Mouse (Mus musculus) WW6 (cell line): ENCODE measurements around the gene Tspan18.

Experiments used
- DNase-seq: peaks from one replicate; pipeline ENCODE4 v3.0.0-alpha.2; 2013; ENCODE audit warnings: low read depth, low spot score

The Tspan18 gene

GRCm38 (mm10) chr2:93333817-93334731 lies at the start of gene Tspan18:
TSS of gene Tspan18 (minus strand) at chr2:93334505.
- peak; percentile 22 for DNase-seq

GRCm38 (mm10) chr2:93383831-93384230 lies 49.5 kb upstream of the Tspan18 start:
- no peak for DNase-seq

- no peak for DNase-seq
Observed at GRCm38 (mm10) chr2:93380680-93381089, 46.4 kb upstream of the Tspan18 start.

- no peak for DNase-seq
Observed at GRCm38 (mm10) chr2:93377797-93378196, 43.5 kb upstream of the Tspan18 start.

- no peak for DNase-seq
Observed at GRCm38 (mm10) chr2:93377157-93377556, 42.9 kb upstream of the Tspan18 start.

DNA sequence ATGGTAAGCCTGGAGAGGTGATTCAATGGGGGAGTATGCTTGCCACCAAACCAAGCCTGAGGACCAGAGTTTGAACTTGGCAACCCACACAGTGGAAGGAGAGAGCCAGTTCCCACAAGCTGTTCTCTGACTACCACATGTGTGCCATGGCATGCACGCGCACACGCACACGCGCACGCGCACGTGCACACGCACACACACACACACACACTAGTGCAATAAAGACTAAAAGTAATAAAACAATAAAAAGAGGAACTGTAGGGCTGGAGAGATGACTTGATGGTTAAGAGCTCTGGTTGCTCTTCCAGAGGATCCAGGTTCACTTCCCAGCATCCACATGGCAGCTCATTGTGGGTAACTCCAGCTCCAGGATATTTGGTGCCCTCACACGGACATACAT lies 38.6 kb upstream of the Tspan18 start:
- no peak for DNase-seq

- DNase-seq = no peak
Observed at GRCm38 (mm10) chr2:93372097-93372571, 37.8 kb upstream of the Tspan18 start.

- no peak for DNase-seq
Observed at GRCm38 (mm10) chr2:93368954-93369353, 34.6 kb upstream of the Tspan18 start.

GRCm38 (mm10) chr2:93367962-93368361 lies 33.7 kb upstream of the Tspan18 start:
- no peak for DNase-seq

GRCm38 (mm10) chr2:93365411-93365810 lies 31.1 kb upstream of the Tspan18 start:
- DNase-seq = no peak

GRCm38 (mm10) chr2:93364951-93365350 lies 30.6 kb upstream of the Tspan18 start:
- no peak for DNase-seq

DNA sequence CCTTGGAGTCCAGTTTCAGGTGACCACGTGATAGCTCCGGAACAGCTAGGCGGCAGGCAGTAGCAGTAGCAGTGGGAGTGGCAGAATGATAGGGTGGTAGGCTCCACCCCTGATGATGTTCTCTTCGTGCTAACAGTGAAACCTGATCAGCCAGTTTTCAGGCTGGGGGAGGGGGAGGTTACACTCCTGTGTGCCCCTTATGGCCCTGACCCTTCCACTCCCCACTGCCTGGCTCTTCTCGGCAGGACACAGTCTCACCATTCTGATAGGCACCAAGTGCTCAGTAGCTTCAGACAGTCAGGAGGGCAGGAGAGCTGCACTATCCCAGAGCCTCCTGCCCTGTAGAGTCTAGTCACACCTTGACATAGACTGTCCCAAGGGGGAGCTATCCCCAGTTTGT lies 27.1 kb upstream of the Tspan18 start:
- DNase-seq = no peak

DNA sequence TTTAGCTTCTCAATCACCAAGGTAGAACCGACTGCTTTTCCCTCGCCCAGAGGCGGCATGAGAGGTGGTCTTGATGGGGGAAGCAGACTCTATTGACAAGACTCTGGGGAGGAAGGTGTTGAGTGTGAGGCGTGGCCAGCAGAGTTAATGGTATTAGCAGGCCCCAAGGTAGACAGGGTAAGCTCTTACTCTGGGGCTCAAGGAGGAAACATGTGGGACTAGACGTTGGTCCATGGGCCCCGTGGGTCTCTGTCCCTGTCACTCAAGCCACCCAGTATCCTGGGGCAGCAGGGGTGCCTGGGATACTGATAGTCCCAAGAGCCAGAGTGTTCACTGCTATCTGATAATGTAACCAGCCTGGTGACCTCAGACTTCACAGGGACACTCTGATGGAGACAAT lies 26.0 kb upstream of the Tspan18 start:
- DNase-seq = no peak

DNA sequence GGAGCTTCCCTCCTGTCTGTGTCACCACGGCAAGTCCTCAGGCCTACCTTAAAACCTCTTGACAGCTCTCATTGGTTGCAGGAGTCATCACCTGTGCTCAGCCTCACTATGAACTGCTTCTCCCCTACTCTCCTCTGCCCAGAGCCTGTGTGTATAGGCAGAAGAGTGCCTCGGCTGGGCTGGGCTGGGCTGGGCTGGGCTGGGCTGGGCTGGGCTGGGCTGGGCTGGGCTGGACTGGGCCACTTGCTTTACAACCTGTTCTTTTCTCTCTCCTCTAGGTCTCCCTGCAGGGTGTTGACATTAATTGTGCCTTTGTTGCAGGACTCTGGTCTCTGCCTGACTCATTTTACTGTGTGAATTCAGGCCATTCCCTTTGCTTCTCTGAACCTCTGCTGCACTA lies 23.1 kb upstream of the Tspan18 start:
- DNase-seq = no peak

DNA sequence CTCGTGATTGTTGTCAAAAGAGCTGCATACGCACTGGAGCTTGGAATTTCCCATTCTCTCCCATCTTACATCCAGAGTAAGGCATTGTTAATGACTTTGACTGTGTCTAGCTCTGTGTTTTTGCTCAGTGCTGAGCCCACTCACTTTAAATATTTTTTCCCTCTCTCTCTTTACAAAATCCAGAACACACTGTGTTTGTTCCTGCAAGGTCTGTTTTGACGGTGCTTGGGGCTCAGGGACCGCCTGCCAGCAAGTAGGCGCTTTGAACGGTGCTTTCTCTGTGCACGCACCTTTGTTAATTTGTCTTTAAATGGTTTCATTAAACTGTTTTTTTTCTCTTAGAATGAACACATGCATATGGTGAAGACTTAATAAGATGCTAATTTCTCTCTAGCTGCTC lies 21.5 kb upstream of the Tspan18 start:
- DNase-seq = no peak

GRCm38 (mm10) chr2:93354621-93355020 lies 20.3 kb upstream of the Tspan18 start:
- no peak for DNase-seq

DNA sequence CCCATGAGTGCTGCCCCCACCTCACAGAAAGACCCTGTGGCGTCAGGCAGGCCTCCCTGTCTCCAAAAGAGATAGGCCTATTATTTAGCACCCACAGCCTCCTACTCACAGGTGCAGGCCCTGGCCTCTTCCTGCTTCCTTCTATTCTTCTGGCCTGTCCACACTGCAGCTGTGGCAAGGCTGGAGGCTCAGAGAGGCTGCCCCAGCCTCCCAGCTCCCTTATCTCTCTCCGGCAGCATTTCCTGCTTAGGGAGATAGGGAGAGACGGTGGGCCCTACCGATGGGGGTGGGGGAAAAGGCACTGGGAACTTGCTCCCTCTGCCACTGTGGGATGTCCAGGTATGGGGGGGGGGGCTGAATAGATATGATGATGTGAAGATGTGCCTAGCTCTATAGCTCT lies 19.4 kb upstream of the Tspan18 start:
- DNase-seq = no peak

- DNase-seq = no peak
Observed at GRCm38 (mm10) chr2:93352915-93353685, 18.8 kb upstream of the Tspan18 start.

DNA sequence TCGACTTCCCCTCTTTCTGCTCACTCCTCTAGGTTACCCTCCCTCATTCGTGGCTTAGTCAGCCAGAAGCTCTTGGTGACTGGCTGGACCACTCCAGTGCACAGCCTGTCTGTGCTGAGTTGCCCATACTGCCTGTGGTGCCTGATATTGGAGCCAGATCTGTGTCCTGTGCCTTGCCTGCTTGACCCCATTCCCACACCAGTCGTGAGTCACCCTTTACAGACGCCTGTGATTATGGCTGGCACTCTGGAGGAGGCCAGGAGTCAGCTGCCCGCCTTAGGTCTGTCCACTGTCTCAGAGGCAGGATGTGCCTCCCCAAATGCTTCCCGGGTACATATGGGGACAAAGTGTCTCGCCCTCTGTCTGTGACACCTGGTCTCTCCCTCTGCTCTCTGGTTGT lies 17.0 kb upstream of the Tspan18 start:
- DNase-seq = no peak

DNA sequence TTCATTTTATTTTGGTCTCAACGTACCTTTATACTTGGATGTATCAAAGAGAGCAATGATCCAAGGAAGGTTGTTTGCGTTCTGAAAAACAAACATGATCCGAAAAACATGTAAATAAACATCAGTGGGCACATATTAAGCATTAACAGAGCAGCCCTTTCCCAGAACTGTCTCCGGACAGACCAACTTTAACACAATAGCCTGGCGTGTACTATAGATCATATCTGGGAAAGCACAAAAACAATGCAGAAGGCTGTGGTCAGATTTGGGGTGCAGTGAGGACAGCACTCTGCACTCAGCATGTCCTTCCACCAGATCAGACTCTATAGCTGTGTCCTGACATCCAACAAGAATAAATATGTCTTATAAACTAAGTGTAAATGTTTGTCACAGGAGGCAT lies 12.7 kb upstream of the Tspan18 start:
- no peak for DNase-seq

GRCm38 (mm10) chr2:93346609-93347008 lies 12.3 kb upstream of the Tspan18 start:
- no peak for DNase-seq

GRCm38 (mm10) chr2:93345663-93346268 lies 11.5 kb upstream of the Tspan18 start:
- DNase-seq = no peak
